Mouse (Mus musculus) E14TG2a.4 (cell line): ENCODE measurements at regions not wholly inside any gene's neighbourhood (a gene's known extent, or its start where the extent isn't known, plus 50 kb on each side); places are given as distances from the start of the nearest gene placed in this dataset.

Experiments
- CTCF ChIP-seq: conservative IDR thresholded peaks from 2 replicates; pipeline ENCODE4 v1.5.1; 2014; ENCODE audit warnings: low read length
- NANOG ChIP-seq: IDR thresholded peaks from 2 replicates; pipeline ENCODE4 v1.6.1; 2014; ENCODE audit warnings: borderline replicate concordance, low read length, mixed read lengths
- POU5F1 ChIP-seq: IDR thresholded peaks from 2 replicates; pipeline ENCODE4 v1.6.1; 2014; ENCODE audit warnings: low read length, borderline replicate concordance

DNA sequence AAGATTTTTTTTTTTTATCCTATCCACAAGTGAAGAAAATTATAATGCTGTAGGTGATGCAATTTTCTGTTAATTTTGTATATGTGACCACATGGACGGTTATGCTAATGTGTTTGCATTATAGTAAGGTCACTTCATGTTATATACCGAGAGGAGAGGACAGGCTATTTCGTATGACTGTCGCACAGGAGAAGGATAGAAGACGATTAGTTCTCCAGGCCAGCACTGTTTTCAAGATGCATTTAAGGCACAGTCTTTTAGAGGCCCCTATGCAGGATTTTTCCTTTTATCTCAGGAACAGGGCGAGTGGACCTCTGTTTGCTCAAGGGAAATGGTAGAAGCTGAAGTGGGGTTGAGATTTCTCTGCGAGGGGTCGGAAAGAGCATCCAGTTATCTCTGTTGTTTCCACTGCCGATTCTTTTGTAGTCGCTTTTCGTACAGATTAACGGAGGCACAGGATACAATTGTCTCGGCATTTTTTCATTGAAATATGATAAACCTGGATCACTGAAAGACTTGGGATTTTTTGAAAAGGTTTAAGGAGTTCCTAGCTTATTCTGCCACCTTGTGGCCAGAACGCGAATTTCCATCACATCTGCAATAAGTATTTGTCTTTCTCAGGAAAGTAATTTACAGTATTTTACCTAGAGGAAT, 92.6 kb upstream of the Robo1 start:
- TF ChIP-seq CTCF = peak; percentile 52
- no peak for TF ChIP-seq NANOG
- no peak for TF ChIP-seq POU5F1
